Mouse (Mus musculus) hindbrain, postnatal 0 days (tissue): Measurements from ENCODE around the gene Ppp1r15b. TPM values are rescaled to one million over a fixed set of nuclear protein-coding genes. Genes with fewer than 3 reads are reported as not detected.

ENCODE experiments used
- ATAC-seq: fragments of 200-750 bp; cut with Nextera tagmentation; 2 replicates; pipeline ENCODE4 v1.8.0; 2017; ENCODE audit warnings: mild to moderate bottlenecking, moderate TSS enrichment, moderate library complexity
- DNase-seq: peaks from one replicate; pipeline ENCODE4 v3.0.0-alpha.2; 2015; ENCODE audit warnings: low spot score
- H3K27ac ChIP-seq: fragments of 300-500 bp; sonication (generic); 2 replicates; pipeline ENCODE4 v1.5.1; 2014; ENCODE audit warnings: mild to moderate bottlenecking
- H3K27me3 ChIP-seq: fragments of 300-500 bp; sonication (generic); 2 replicates; pipeline ENCODE4 v1.6.1; 2014; ENCODE audit warnings: low read length, mixed read lengths; ENCODE audit not compliant: insufficient read depth
- H3K36me3 ChIP-seq: fragments of 300-500 bp; sonication (generic); 2 replicates; pipeline ENCODE4 v1.6.1; 2014; ENCODE audit warnings: low read length, mixed read lengths; ENCODE audit not compliant: insufficient read depth
- H3K4me1 ChIP-seq: fragments of 300-500 bp; sonication (generic); 2 replicates; pipeline ENCODE4 v1.6.1; 2014; ENCODE audit warnings: antibody characterized with exemption, low read length, mixed read lengths; ENCODE audit not compliant: insufficient read depth
- H3K4me2 ChIP-seq: fragments of 300-500 bp; sonication (generic); 2 replicates; pipeline ENCODE4 v1.6.1; 2014; ENCODE audit warnings: low read depth, mild to moderate bottlenecking, low read length, moderate library complexity, mixed read lengths
- H3K4me3 ChIP-seq: fragments of 300-500 bp; sonication (generic); 2 replicates; pipeline ENCODE4 v1.5.1; 2014; ENCODE audit warnings: low read length
- H3K9ac ChIP-seq: fragments of 300-500 bp; sonication (generic); replicated peaks from 2 replicates; pipeline ENCODE4 v1.6.1; 2014; ENCODE audit warnings: mild to moderate bottlenecking, low read length, moderate library complexity, mixed read lengths
- H3K9me3 ChIP-seq: fragments of 300-500 bp; sonication (generic); 2 replicates; pipeline ENCODE4 v1.6.1; 2016; ENCODE audit warnings: low read length, mixed read lengths
- CTCF ChIP-seq: IDR thresholded peaks from 2 replicates; pipeline ENCODE4 v1.5.1; 2016; ENCODE audit warnings: antibody characterized with exemption, control low read depth, low read depth
- WGBS: fragments of 180-500 bp; shearing (Covaris S2); extraction: QIAGEN DNeasy Blood & Tissue Kit; methylation state at CpG from one replicate; pipeline ENCODE4 v1.1.7; 2014; 5-methylcytosine and 5-hydroxymethylcytosine counted together
- polyA plus RNA-seq: library from polyadenylated mRNA; unstranded; fragments of >200 nt; fragmentation: Nextera tagmentation; extraction: Ambion mirVana; gene quantifications from 2 replicates; pipeline ENCODE4 v1.2.1, GENCODE M21; 2015
- total RNA-seq: library from RNA; depleted of rRNA; stranded (reverse); fragments of >200 nt; gene quantifications from 2 replicates; pipeline ENCODE4 v1.2.3, GENCODE M21; 2014

Gene Ppp1r15b
- total and polyA plus RNA-seq, 2 experiments from 2014 or later = 17.0 to 37.4 TPM

DNA sequence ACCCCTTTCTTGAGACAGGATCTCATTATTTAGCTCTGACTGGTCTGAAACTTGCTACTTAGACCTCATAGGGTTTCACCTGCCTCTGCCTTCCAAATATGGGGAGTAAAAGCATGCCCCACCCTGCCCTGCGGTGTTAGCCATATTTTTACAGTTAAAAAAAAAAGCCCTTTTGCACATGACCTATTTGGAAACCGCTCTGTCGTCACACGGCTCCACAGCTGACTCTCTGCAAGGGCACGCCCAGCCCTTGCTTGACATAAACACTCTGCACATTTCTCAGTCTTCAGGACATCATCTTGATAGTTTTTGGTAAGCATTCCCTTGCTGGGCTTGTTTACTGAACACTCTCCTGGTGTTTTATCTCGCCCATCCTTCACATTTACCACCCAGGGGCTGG is 44.2 kb downstream of the Ppp1r15b start:
- H3K4me2 ChIP-seq = no peak overlapping the region
- peaks cover 13% of the 10 kb centered on the region for H3K4me1 ChIP-seq
- no peak for DNase-seq
- no peaks in the 10 kb centered on the region for H3K9me3 ChIP-seq
- H3K4me3 ChIP-seq = no peak overlapping the region
- H3K36me3 ChIP-seq = no peaks in the 10 kb centered on the region
- TF ChIP-seq CTCF = no peak
- 77% methylated on average over 6 of the region's 6 CpGs for WGBS
- no peak for ATAC-seq
- no peaks in the 10 kb centered on the region for H3K27me3 ChIP-seq
- no peak overlapping the region for H3K9ac ChIP-seq
- H3K27ac ChIP-seq = no peak overlapping the region

DNA sequence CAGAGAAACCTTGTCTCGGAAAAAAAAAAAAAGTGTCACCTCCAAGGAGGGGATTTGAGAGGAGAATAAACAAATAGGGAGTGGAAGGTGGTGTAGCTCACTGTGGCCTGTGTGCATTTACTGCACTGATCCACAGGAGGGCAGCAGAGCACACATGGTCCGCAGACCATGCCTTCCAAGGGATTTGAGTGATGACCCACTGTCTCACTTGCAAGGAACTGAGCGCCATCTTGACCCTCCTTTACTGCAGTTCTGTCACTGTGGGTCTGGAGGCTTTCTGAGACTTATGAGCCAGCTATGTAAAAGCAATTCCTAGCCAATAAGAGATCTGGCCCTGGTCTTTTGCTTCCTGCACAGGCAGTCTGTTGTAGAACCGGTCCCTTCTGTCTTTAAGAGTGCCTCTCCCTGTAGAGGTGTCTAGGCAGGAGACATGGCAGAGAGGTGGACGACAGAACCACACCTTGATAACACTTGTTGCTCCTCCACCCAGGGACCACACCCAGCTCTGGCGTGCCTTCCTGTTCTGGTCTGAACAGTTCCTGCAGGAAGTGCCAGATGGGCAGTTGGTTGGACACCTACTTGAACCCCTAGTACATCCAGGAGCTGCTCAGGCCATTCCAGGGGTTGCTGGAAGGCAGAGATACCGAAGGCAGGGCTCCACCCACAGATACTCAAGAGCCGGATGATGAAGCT is 46.7 kb downstream of the Ppp1r15b start:
- H3K9me3 ChIP-seq = no peaks in the 10 kb centered on the region
- no peaks in the 10 kb centered on the region for H3K27me3 ChIP-seq
- H3K27ac ChIP-seq = 0 out of 2 replicates have a peak overlapping the region, but pooled peaks have one; percentile 9
- DNase-seq = peak; percentile 88
- no peak overlapping the region for H3K4me3 ChIP-seq
- no peak for ATAC-seq
- peaks cover 6% of the 10 kb centered on the region; the same call in 1 of the 2 replicates for H3K4me1 ChIP-seq
- peak; percentile 98 for TF ChIP-seq CTCF
- WGBS = 50% methylated on average over 8 of the region's 8 CpGs
- H3K9ac ChIP-seq = no peak overlapping the region
- no peak overlapping the region for H3K4me2 ChIP-seq
- H3K36me3 ChIP-seq = no peaks in the 10 kb centered on the region

DNA sequence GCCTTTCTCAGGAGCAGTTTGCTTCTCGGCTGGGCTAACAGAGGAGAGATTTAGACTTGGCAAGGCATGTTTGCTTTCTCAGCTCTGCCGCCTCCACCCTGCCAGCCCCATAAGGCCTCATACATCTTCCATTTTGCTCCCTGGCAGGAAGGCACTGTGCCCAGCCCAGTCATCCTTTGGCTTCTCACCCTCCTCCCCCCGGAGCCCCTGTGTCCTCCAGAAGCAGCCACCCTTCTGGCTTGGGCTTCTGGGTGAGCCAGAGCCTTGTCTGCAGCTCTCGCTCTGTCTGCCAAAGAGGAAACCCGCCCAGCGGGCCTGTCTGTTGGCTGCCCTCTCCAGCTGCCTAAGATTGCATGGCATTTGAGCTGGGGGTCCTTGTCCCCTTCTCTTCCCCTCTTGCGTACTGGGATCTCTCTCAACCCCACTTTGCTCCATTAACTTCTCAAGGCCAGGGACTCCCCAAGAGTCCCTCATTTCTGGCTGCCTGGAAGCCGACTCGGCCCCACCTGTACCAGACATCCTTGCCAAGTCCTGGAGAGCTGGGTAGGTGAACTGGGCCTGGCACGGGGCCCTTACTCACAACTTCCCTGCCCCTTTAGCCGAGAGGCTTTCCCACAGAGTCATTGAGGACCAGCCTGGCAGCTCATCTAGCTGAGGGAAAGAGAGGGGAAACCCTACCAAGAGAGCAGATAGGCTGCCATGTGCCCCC is 47.9 kb downstream of the Ppp1r15b start:
- DNase-seq = peak; percentile 87
- Histone ChIP-seq H3K9ac (no peak overlapping the region), H3K9me3 (no peaks in the 10 kb centered on the region), H3K36me3 (no peaks in the 10 kb centered on the region), H3K4me3 (no peak overlapping the region), H3K27ac (peak overlapping the region; percentile 72; the same call in 1 of the 2 replicates), H3K4me2 (no peak overlapping the region), H3K4me1 (peaks cover 6% of the 10 kb centered on the region; the same call in 1 of the 2 replicates), H3K27me3 (no peaks in the 10 kb centered on the region)
- ATAC-seq = peak; percentile 33; the same call in 1 of the 2 replicates
- no peak for TF ChIP-seq CTCF
- 43% methylated on average over 11 of the region's 11 CpGs for WGBS

DNA sequence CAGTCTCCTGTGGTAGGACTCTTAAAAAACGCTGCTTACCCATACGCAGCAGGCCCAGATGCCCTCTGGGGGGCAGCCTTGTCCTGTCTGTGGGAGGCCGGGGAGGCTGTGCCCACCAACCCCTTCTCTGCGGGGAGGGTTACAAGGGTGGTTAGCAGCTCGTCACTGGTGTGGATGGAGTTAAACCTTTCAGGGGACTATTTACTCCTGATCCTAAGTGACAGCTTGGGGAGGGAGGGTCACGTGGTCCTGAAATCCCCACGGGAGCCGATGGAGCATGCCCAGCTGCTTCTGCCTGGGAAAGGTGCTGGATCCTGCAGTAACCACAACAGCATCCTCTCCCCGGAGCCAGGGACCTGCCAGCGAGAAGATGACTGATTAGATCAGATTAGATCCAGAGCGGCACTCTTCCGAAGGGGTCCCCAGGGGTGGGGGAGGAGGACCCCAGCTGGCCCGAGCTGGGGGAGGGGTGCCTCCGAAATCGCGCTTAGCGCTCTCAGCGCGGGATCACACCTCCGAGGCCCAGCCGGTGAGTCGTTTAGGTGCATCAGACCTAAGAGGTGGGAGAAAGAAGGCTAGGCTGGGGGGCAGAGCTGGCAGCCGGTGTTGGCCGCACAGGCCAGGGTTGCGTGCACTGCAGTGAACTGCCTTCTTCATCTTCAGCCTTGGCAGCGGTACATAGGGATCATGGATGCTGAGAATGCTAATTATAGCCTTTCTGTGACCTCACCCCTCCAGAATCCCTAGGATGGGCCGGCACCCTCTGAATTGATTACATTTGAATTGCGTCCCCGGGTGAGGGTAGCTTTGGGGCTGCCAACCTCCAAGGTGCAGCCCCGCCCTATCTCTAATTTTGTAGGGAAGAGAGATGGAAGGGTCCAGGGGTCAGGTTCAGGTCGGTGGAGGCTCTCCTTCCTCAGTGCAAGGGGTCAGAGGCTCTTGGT is 50.4 kb downstream of the Ppp1r15b start:
- TF ChIP-seq CTCF = peak; percentile 91
- peak; percentile 94 for DNase-seq
- Histone ChIP-seq H3K9ac (peak overlapping the region; percentile 73), H3K27me3 (no peaks in the 10 kb centered on the region), H3K27ac (peak overlapping the region; percentile 94), H3K4me1 (peaks cover 9% of the 10 kb centered on the region; the same call in 1 of the 2 replicates), H3K4me3 (peak overlapping the region; percentile 60), H3K4me2 (peak overlapping the region; percentile 79), H3K9me3 (no peaks in the 10 kb centered on the region), H3K36me3 (no peaks in the 10 kb centered on the region)
- 1% methylated on average over 31 of the region's 31 CpGs for WGBS
- ATAC-seq = peak; percentile 86

- peaks cover 9% of the 10 kb centered on the region; the same call in 1 of the 2 replicates for H3K4me1 ChIP-seq
- WGBS = under 1% methylated on average over 24 of the region's 25 CpGs
- peak; percentile 53 for ATAC-seq
- DNase-seq = peak; percentile 82
- H3K4me2 ChIP-seq = peak overlapping the region; percentile 79
- H3K9ac ChIP-seq = peak overlapping the region; percentile 73
- H3K27ac ChIP-seq = peak overlapping the region; percentile 94
- H3K36me3 ChIP-seq = no peaks in the 10 kb centered on the region
- peak; percentile 53 for TF ChIP-seq CTCF
- peak overlapping the region; percentile 60 for H3K4me3 ChIP-seq
- H3K9me3 ChIP-seq = no peaks in the 10 kb centered on the region
- H3K27me3 ChIP-seq = no peaks in the 10 kb centered on the region
Observed at GRCm38 (mm10) chr1:133182016-133182705, 51.2 kb downstream of the Ppp1r15b start.

DNA sequence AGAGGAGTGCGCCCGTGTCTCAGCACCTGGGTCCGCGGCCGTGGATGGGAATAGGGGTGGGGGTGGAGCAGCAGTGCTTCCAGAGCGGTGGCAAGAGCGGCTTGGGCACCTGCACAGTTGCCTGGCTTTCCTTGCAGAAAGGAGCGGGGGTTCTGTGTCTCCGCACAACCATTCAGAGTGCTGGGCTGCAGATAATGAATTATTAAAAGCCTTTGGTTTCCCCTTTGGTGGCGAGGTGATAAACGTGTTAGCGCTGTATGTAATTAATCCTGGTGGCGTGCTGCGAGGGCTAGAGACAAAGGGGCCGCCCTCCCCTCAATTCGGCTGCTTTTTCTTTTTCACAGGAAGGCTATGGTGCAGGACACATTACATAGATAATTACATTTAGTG is 51.8 kb downstream of the Ppp1r15b start:
- no peak for TF ChIP-seq CTCF
- H3K9me3 ChIP-seq = no peaks in the 10 kb centered on the region
- DNase-seq (peak; percentile 70), ATAC-seq (peak; percentile 32)
- H3K27me3 ChIP-seq = no peaks in the 10 kb centered on the region
- peaks cover 12% of the 10 kb centered on the region; the same call in 1 of the 2 replicates for H3K4me1 ChIP-seq
- peak overlapping the region; percentile 60 for H3K4me3 ChIP-seq
- H3K9ac ChIP-seq = peak overlapping the region; percentile 73
- H3K4me2 ChIP-seq = peak overlapping the region; percentile 79
- under 1% methylated on average over 16 of the region's 16 CpGs for WGBS
- no peaks in the 10 kb centered on the region for H3K36me3 ChIP-seq
- peak overlapping the region; percentile 94 for H3K27ac ChIP-seq
